Mouse (Mus musculus): ENCODE data around the gene Crat.

GRCm38 (mm10) chr2:30407778-30408177, 7.8 kb downstream of the Crat start:
- TF ChIP-seq GATA1 (IDR thresholded peaks at IDR 0.05; ENCODE audit: low read length), result no peak
- no peak for TF ChIP-seq TAL1 (IDR thresholded peaks at IDR 0.05; ENCODE audit: low read length)

Data from erythroblast, embryonic 14.5 days (primary cell).